Comparison of ENCODE assay signal across 20 mouse cellular contexts in the genomic region with DNA sequence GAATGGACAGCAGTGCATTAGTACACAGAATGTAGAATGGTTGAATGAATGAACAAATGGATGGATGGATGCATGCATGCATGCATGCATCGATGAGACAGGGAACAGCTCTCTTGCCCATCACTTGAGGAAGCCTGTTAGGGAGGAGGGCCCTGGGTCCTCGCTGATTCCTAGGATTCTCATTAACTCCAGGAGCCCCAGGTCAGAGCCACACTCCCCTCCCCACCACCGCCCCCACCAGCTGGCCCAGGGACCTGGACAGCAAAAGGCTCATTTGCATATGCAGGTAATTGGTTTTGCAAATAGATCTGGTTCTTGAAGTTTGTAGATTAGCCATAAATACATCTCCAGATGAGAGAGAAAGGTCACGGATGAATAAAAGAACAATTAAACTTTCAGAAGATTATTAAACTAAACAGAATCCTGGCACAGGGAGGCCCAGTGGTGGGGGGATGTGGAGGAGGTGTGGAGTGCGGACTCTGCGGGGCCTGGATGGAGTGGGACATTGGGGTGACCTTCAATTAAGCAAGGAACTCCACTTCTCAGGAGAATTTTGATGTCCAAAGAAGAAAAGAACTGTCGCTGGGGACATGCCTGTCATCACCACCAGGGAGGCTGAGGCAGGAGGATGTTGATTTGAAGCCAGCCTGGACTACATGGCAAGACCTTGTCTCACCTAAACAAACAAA. TPM values are rescaled to one million over a fixed set of nuclear protein-coding genes. Genes with fewer than 3 reads are reported as not detected.
A peak's percentile ranks its signal among the peaks of the same experiment; 100 is the strongest.
DNase-seq lines count a peak whose midpoint lies in the region; ATAC-seq and TF ChIP-seq lines count a peak whose summit lies in the region.
"Had no signal": no experiment of that assay in that cellular context is flagged by ENCODE, and none has a peak within 500 bp of the region (broad histone marks: within the 10 kb centered on the region; RNA-seq: fewer than 3 reads in every experiment).

No protein-coding gene starts in this region.

- DNase-seq in forebrain, embryonic 10.5 days (ENCODE audit: extremely low spot score, low spot score) = no peak
- DNase-seq in intestine, embryonic 14.5 days (ENCODE audit: low spot score) = peak; percentile 45
- peak; percentile 9 for DNase-seq in midbrain, embryonic 10.5 days (ENCODE audit: low spot score)
- DNase-seq in stomach, postnatal 0 days (ENCODE audit: low spot score) = peak; percentile 12
- DNase-seq: adrenal gland, postnatal 14 days; cerebellum, adult 9-11 months; forebrain, postnatal 0 days; gastrocnemius, postnatal 36 days; heart, adult 18-20 months; heart, postnatal 14 days had no signal

- H3K27me3 ChIP-seq in forebrain, embryonic 10.5 days (ENCODE audit: poor library complexity, severe bottlenecking) = no peaks in the 10 kb centered on the region
- H3K27me3 ChIP-seq in forebrain, embryonic 15.5 days = no peaks in the 10 kb centered on the region
- no peaks in the 10 kb centered on the region for H3K27me3 ChIP-seq in intestine, embryonic 14.5 days (replicated peaks; ENCODE audit: control insufficient read depth, insufficient read depth, low read length)
- no peaks in the 10 kb centered on the region for H3K27me3 ChIP-seq in intestine, embryonic 15.5 days (replicated peaks)
- 0 out of 2 replicates have a peak, but pooled peaks cover 10% of the 10 kb centered on the region for H3K27me3 ChIP-seq in midbrain, embryonic 10.5 days (ENCODE audit: low read depth, poor library complexity, severe bottlenecking)
- H3K27me3 ChIP-seq in midbrain, embryonic 16.5 days (ENCODE audit: control insufficient read depth, insufficient read depth, low read depth, low read length) = no peaks in the 10 kb centered on the region
- H3K27me3 ChIP-seq in stomach, postnatal 0 days (ENCODE audit: control insufficient read depth, insufficient read depth, low read length) = no peaks in the 10 kb centered on the region
- H3K27me3 ChIP-seq: heart, embryonic 15.5 days; hindbrain, embryonic 13.5 days had no signal

- H3K4me1 ChIP-seq in forebrain, embryonic 10.5 days = peaks cover 67% of the 10 kb centered on the region
- peaks cover 29% of the 10 kb centered on the region for H3K4me1 ChIP-seq in forebrain, embryonic 15.5 days
- H3K4me1 ChIP-seq in intestine, embryonic 14.5 days (replicated peaks; ENCODE audit: control insufficient read depth, insufficient read depth, low read length) = no peaks in the 10 kb centered on the region
- H3K4me1 ChIP-seq in intestine, embryonic 15.5 days (replicated peaks) = no peaks in the 10 kb centered on the region
- peaks cover 26% of the 10 kb centered on the region for H3K4me1 ChIP-seq in midbrain, embryonic 10.5 days
- peaks cover 7% of the 10 kb centered on the region for H3K4me1 ChIP-seq in midbrain, embryonic 16.5 days (ENCODE audit: control insufficient read depth, insufficient read depth, low read length)
- H3K4me1 ChIP-seq in stomach, postnatal 0 days (replicated peaks; ENCODE audit: control insufficient read depth, insufficient read depth) = no peaks in the 10 kb centered on the region

- TF ChIP-seq CTCF in stomach, postnatal 0 days (IDR thresholded peaks at IDR 0.05; ENCODE audit: low read depth) = no peak

- no peak overlapping the region for H3K4me3 ChIP-seq in forebrain, embryonic 10.5 days
- no peak overlapping the region for H3K4me3 ChIP-seq in forebrain, embryonic 15.5 days
- H3K4me3 ChIP-seq in intestine, embryonic 14.5 days (ENCODE audit: low read depth, low read length) = no peak overlapping the region
- no peak overlapping the region for H3K4me3 ChIP-seq in intestine, embryonic 15.5 days (replicated peaks)
- no peak overlapping the region for H3K4me3 ChIP-seq in midbrain, embryonic 10.5 days
- no peak overlapping the region for H3K4me3 ChIP-seq in midbrain, embryonic 16.5 days (ENCODE audit: low read depth, low read length)
- H3K4me3 ChIP-seq in stomach, postnatal 0 days (ENCODE audit: low read depth, low read length) = no peak overlapping the region
- H3K4me3 ChIP-seq: embryonic facial prominence, embryonic 10.5 days; heart, embryonic 15.5 days; hindbrain, embryonic 13.5 days had no signal

- no peaks in the 10 kb centered on the region for H3K9me3 ChIP-seq in forebrain, embryonic 10.5 days
- H3K9me3 ChIP-seq in forebrain, embryonic 15.5 days = no peaks in the 10 kb centered on the region
- H3K9me3 ChIP-seq in intestine, embryonic 14.5 days (ENCODE audit: control insufficient read depth, low read length) = no peaks in the 10 kb centered on the region
- no peaks in the 10 kb centered on the region for H3K9me3 ChIP-seq in intestine, embryonic 15.5 days
- H3K9me3 ChIP-seq in midbrain, embryonic 10.5 days (replicated peaks) = no peaks in the 10 kb centered on the region
- H3K9me3 ChIP-seq in midbrain, embryonic 16.5 days (replicated peaks; ENCODE audit: control insufficient read depth, low read length, poor library complexity, severe bottlenecking) = no peaks in the 10 kb centered on the region
- no peaks in the 10 kb centered on the region for H3K9me3 ChIP-seq in stomach, postnatal 0 days (ENCODE audit: control insufficient read depth, low read length)
- H3K9me3 ChIP-seq: embryonic facial prominence, embryonic 10.5 days; heart, embryonic 15.5 days; hindbrain, embryonic 13.5 days had no signal

- H3K27ac ChIP-seq in forebrain, embryonic 10.5 days = 0 out of 2 replicates have a peak overlapping the region, but pooled peaks have one; percentile 17
- no peak overlapping the region for H3K27ac ChIP-seq in forebrain, embryonic 15.5 days (replicated peaks)
- H3K27ac ChIP-seq in intestine, embryonic 14.5 days (ENCODE audit: low read depth) = no peak overlapping the region
- no peak overlapping the region for H3K27ac ChIP-seq in intestine, embryonic 15.5 days
- H3K27ac ChIP-seq in midbrain, embryonic 10.5 days (replicated peaks) = no peak overlapping the region
- H3K27ac ChIP-seq in midbrain, embryonic 16.5 days (ENCODE audit: low read length) = no peak overlapping the region
- no peak overlapping the region for H3K27ac ChIP-seq in stomach, postnatal 0 days (replicated peaks)
- H3K27ac ChIP-seq: embryonic facial prominence, embryonic 10.5 days; heart, embryonic 15.5 days; hindbrain, embryonic 13.5 days; hindbrain, postnatal 0 days had no signal

- no peak overlapping the region for H3K4me2 ChIP-seq in forebrain, embryonic 15.5 days (replicated peaks)
- H3K4me2 ChIP-seq in intestine, embryonic 14.5 days (ENCODE audit: low read length) = no peak overlapping the region
- no peak overlapping the region for H3K4me2 ChIP-seq in intestine, embryonic 15.5 days (replicated peaks)
- H3K4me2 ChIP-seq in midbrain, embryonic 16.5 days (ENCODE audit: low read length) = no peak overlapping the region
- H3K4me2 ChIP-seq in stomach, postnatal 0 days (replicated peaks; ENCODE audit: low read depth) = no peak overlapping the region
- H3K4me2 ChIP-seq: heart, embryonic 11.5 days; heart, embryonic 15.5 days; hindbrain, embryonic 13.5 days had no signal

- TF ChIP-seq EP300 in stomach, postnatal 0 days (optimal IDR thresholded peaks at IDR 0.05) = no peak

- no peak overlapping the region for H3K9ac ChIP-seq in forebrain, embryonic 15.5 days (replicated peaks)
- no peak overlapping the region for H3K9ac ChIP-seq in intestine, embryonic 14.5 days (ENCODE audit: low read length)
- H3K9ac ChIP-seq in intestine, embryonic 15.5 days = no peak overlapping the region
- no peak overlapping the region for H3K9ac ChIP-seq in midbrain, embryonic 16.5 days (ENCODE audit: low read depth, low read length)
- H3K9ac ChIP-seq in stomach, postnatal 0 days (ENCODE audit: low read length) = no peak overlapping the region
- H3K9ac ChIP-seq: forebrain, postnatal 0 days; heart, embryonic 15.5 days; hindbrain, embryonic 13.5 days had no signal

- no peak for ATAC-seq in forebrain, embryonic 15.5 days (replicated peaks)
- ATAC-seq in intestine, embryonic 14.5 days (replicated peaks; ENCODE audit: low FRiP score, low TSS enrichment, low read depth) = no peak
- no peak for ATAC-seq in intestine, embryonic 15.5 days
- no peak for ATAC-seq in midbrain, embryonic 16.5 days
- ATAC-seq in stomach, postnatal 0 days (ENCODE audit: low FRiP score, low TSS enrichment) = no peak
- ATAC-seq: forebrain, postnatal 0 days; hindbrain, postnatal 0 days had no signal

- H3K36me3 ChIP-seq in forebrain, embryonic 10.5 days (replicated peaks) = no peaks in the 10 kb centered on the region
- H3K36me3 ChIP-seq in forebrain, embryonic 15.5 days = no peaks in the 10 kb centered on the region
- H3K36me3 ChIP-seq in intestine, embryonic 14.5 days (ENCODE audit: control insufficient read depth, insufficient read depth, low read length) = no peaks in the 10 kb centered on the region
- H3K36me3 ChIP-seq in intestine, embryonic 15.5 days = no peaks in the 10 kb centered on the region
- no peaks in the 10 kb centered on the region for H3K36me3 ChIP-seq in midbrain, embryonic 10.5 days
- H3K36me3 ChIP-seq in midbrain, embryonic 16.5 days (ENCODE audit: control insufficient read depth, insufficient read depth, low read length) = no peaks in the 10 kb centered on the region
- H3K36me3 ChIP-seq in stomach, postnatal 0 days (ENCODE audit: control insufficient read depth, insufficient read depth, low read length) = no peaks in the 10 kb centered on the region
- H3K36me3 ChIP-seq: embryonic facial prominence, embryonic 10.5 days; heart, embryonic 15.5 days; hindbrain, embryonic 13.5 days had no signal

- 82% methylated on average over 7 of the region's 7 CpGs for WGBS in forebrain, embryonic 10.5 days
- 76% methylated on average over 7 of the region's 7 CpGs for WGBS in forebrain, embryonic 15.5 days
- 74% methylated on average over 7 of the region's 7 CpGs for WGBS in intestine, embryonic 14.5 days
- WGBS in intestine, embryonic 15.5 days = 77% methylated on average over 7 of the region's 7 CpGs
- 79% methylated on average over 7 of the region's 7 CpGs for WGBS in midbrain, embryonic 10.5 days
- WGBS in midbrain, embryonic 16.5 days = 70% methylated on average over 7 of the region's 7 CpGs
- 74% methylated on average over 7 of the region's 7 CpGs for WGBS in stomach, postnatal 0 days

RNA-seq across cellular contexts. Expression of gene Gm20219, which starts 9.3 kb away (rescaled TPM):
- polyA plus RNA-seq in forebrain, embryonic 10.5 days (2016; fragmentation: Nextera tagmentation; extraction: Ambion mirVana) = 1.1 and 1.3 TPM in 2 replicates
- polyA plus RNA-seq in forebrain, embryonic 15.5 days (2015; fragmentation: Nextera tagmentation; extraction: Ambion mirVana) = 1.5 TPM in 2 replicates
- 2.2 and 2.8 TPM in 2 replicates for polyA plus RNA-seq in intestine, embryonic 14.5 days (2014; fragmentation: Nextera tagmentation; extraction: Ambion mirVana)
- polyA plus RNA-seq in intestine, embryonic 15.5 days (2015; fragmentation: Nextera tagmentation; extraction: Ambion mirVana) = 1.3 and 1.4 TPM in 2 replicates
- 0.80 and 0.89 TPM in 2 replicates for polyA plus RNA-seq in midbrain, embryonic 10.5 days (2016; fragmentation: Nextera tagmentation; extraction: Ambion mirVana)
- 0.95 and 1.3 TPM in 2 replicates for polyA plus RNA-seq in midbrain, embryonic 16.5 days (2015; fragmentation: Nextera tagmentation; extraction: Ambion mirVana)
- 15.9 and 19.2 TPM in 2 replicates for polyA plus RNA-seq in stomach, postnatal 0 days (2015; fragmentation: Nextera tagmentation; extraction: Ambion mirVana)

RNA-seq across cellular contexts. Expression of gene Znrf4, which starts 32.6 kb away (rescaled TPM):
- not detected in 2 replicates for polyA plus RNA-seq in forebrain, embryonic 10.5 days (2016; fragmentation: Nextera tagmentation; extraction: Ambion mirVana)
- 0.14 and 0.36 TPM in 2 replicates for polyA plus RNA-seq in forebrain, embryonic 15.5 days (2015; fragmentation: Nextera tagmentation; extraction: Ambion mirVana)
- not detected in 2 replicates for polyA plus RNA-seq in intestine, embryonic 14.5 days (2014; fragmentation: Nextera tagmentation; extraction: Ambion mirVana)
- not detected in 2 replicates for polyA plus RNA-seq in intestine, embryonic 15.5 days (2015; fragmentation: Nextera tagmentation; extraction: Ambion mirVana)
- polyA plus RNA-seq in midbrain, embryonic 10.5 days (2016; fragmentation: Nextera tagmentation; extraction: Ambion mirVana) = not detected in 2 replicates
- polyA plus RNA-seq in midbrain, embryonic 16.5 days (2015; fragmentation: Nextera tagmentation; extraction: Ambion mirVana) = not detected in 2 replicates
- polyA plus RNA-seq in stomach, postnatal 0 days (2015; fragmentation: Nextera tagmentation; extraction: Ambion mirVana) = not detected in 2 replicates
- polyA plus RNA-seq: C2C12; embryonic facial prominence, embryonic 10.5 days; embryonic facial prominence, embryonic 14.5 days; heart, embryonic 11.5 days; heart, embryonic 15.5 days; hindbrain, embryonic 13.5 days; hindbrain, postnatal 0 days had no signal

RNA-seq across cellular contexts. Expression of gene Safb2, which starts 39.5 kb away (rescaled TPM):
- 84.0 and 85.7 TPM in 2 replicates for polyA plus RNA-seq in forebrain, embryonic 10.5 days (2016; fragmentation: Nextera tagmentation; extraction: Ambion mirVana)
- 76.1 and 84.7 TPM in 2 replicates for polyA plus RNA-seq in forebrain, embryonic 15.5 days (2015; fragmentation: Nextera tagmentation; extraction: Ambion mirVana)
- 57.1 and 59.9 TPM in 2 replicates for polyA plus RNA-seq in intestine, embryonic 14.5 days (2014; fragmentation: Nextera tagmentation; extraction: Ambion mirVana)
- 66.7 and 74.7 TPM in 2 replicates for polyA plus RNA-seq in intestine, embryonic 15.5 days (2015; fragmentation: Nextera tagmentation; extraction: Ambion mirVana)
- 80.9 and 85.6 TPM in 2 replicates for polyA plus RNA-seq in midbrain, embryonic 10.5 days (2016; fragmentation: Nextera tagmentation; extraction: Ambion mirVana)
- 63.2 and 70.6 TPM in 2 replicates for polyA plus RNA-seq in midbrain, embryonic 16.5 days (2015; fragmentation: Nextera tagmentation; extraction: Ambion mirVana)
- polyA plus RNA-seq in stomach, postnatal 0 days (2015; fragmentation: Nextera tagmentation; extraction: Ambion mirVana) = 25.4 and 28.8 TPM in 2 replicates

RNA-seq across cellular contexts. Expression of gene Safb, which starts 39.8 kb away (rescaled TPM):
- 160 and 172 TPM in 2 replicates for polyA plus RNA-seq in forebrain, embryonic 10.5 days (2016; fragmentation: Nextera tagmentation; extraction: Ambion mirVana)
- 125 and 132 TPM in 2 replicates for polyA plus RNA-seq in forebrain, embryonic 15.5 days (2015; fragmentation: Nextera tagmentation; extraction: Ambion mirVana)
- polyA plus RNA-seq in intestine, embryonic 14.5 days (2014; fragmentation: Nextera tagmentation; extraction: Ambion mirVana) = 73.3 and 81.8 TPM in 2 replicates
- 79.3 and 86.2 TPM in 2 replicates for polyA plus RNA-seq in intestine, embryonic 15.5 days (2015; fragmentation: Nextera tagmentation; extraction: Ambion mirVana)
- polyA plus RNA-seq in midbrain, embryonic 10.5 days (2016; fragmentation: Nextera tagmentation; extraction: Ambion mirVana) = 148 and 157 TPM in 2 replicates
- 121 and 122 TPM in 2 replicates for polyA plus RNA-seq in midbrain, embryonic 16.5 days (2015; fragmentation: Nextera tagmentation; extraction: Ambion mirVana)
- polyA plus RNA-seq in stomach, postnatal 0 days (2015; fragmentation: Nextera tagmentation; extraction: Ambion mirVana) = 34.7 and 38.6 TPM in 2 replicates
